Mouse (Mus musculus): ENCODE measurements around the gene Fra10ac1.

Gene Fra10ac1

DNA sequence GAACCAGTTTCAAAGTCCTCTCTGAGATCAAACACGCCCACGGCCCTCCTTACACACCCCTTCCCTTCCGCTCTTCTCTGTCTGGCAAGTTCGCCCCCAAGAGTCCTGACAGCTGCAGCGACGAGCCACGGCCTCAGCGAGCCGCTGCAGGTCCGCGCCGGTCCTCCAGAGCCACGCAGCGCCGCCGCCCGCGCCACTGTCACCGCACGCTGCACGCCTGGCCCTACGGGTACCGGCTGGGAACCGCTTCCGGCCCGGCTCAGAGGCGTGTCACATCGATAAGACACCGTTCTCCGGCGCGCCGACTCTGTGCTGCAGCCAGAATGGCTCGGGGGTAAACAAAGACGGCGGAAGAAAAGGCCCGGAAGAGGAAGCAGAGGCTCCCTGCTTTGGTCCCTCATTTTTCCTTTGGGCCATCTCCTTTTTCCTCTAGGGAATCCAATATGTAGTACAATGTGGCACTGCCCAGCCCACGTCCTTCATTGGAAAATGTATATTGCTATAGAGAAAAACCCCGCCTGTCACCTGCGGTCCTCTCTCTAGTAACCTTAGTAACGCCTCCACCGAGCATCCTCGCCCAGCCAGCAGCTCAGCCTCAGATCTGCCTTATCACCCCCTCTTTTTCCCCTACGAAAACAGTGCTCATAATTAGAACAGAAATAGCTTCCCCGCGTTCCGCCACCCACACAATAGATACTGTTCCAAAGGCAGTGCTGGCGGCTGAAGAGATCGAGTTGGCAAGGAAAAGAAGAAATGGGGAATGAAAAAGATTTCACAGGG lies at the start of gene Fra10ac1:
Gene Fra10ac1, minus strand, starts transcription at position 252 of the 780 bp plus-strand sequence.
- DNase-seq (ENCODE audit: low read depth), result peak; percentile 93

DNA sequence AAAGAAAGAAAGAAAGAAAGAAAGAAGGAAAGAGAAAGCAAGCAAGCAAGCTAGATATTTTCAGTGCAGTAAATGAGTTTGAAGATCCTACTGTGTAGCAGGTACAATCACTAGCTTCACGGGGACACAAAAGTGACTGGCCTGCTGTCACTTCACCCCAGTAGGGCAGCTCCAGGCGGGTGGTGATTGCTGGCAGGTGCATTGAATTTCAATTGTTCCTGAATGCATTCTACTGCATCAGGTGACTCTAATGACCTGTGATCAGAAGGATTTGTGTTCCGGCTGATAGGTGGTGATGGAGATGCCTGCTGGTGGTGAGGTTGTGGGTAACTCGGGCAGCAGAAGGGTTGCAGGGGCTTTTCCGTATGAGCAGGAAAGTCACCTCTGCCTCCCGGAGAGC lies 47.1 kb upstream of the Fra10ac1 start:
- no peak for DNase-seq (ENCODE audit: low read depth)

DNA sequence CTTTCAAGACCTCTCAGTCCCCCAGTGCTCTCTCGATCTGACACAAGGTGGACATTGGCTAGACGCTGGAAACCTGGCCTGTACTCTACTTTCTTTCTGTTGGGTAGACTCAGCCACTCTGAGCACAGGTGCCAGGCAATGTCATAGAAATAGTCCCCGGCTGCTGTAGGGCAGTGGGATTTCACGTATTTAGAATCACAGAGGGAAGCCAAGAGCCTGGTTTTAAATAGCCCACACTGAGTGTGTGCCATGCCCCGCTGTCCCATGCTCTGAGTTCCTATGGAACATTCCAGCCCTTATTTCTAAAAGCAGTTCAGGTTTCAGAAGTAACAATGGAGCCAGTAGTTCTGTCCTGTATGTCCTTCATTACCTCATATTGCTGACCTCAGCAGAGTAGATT lies 43.5 kb upstream of the Fra10ac1 start:
- no peak for DNase-seq (ENCODE audit: low read depth)

DNA sequence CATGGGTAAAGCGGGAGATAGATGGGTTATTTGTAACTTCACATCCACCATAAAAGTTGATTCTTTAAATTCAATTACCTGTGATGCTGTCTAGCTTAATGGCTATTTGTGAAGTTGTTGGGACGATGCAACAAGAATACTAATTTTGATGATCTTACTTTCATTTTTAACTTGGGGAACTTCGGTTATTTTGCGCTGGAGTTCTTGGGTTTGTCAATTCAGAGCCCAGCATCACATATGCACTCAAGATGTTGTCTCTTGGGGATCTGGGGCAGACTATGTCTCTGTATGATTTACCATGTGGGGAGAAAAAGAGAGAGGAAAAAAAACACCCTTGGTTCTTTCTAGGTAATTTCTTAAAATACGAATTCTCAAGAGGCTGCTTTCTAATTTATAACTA lies 41.8 kb upstream of the Fra10ac1 start:
- no peak for DNase-seq (ENCODE audit: low read depth)

DNA sequence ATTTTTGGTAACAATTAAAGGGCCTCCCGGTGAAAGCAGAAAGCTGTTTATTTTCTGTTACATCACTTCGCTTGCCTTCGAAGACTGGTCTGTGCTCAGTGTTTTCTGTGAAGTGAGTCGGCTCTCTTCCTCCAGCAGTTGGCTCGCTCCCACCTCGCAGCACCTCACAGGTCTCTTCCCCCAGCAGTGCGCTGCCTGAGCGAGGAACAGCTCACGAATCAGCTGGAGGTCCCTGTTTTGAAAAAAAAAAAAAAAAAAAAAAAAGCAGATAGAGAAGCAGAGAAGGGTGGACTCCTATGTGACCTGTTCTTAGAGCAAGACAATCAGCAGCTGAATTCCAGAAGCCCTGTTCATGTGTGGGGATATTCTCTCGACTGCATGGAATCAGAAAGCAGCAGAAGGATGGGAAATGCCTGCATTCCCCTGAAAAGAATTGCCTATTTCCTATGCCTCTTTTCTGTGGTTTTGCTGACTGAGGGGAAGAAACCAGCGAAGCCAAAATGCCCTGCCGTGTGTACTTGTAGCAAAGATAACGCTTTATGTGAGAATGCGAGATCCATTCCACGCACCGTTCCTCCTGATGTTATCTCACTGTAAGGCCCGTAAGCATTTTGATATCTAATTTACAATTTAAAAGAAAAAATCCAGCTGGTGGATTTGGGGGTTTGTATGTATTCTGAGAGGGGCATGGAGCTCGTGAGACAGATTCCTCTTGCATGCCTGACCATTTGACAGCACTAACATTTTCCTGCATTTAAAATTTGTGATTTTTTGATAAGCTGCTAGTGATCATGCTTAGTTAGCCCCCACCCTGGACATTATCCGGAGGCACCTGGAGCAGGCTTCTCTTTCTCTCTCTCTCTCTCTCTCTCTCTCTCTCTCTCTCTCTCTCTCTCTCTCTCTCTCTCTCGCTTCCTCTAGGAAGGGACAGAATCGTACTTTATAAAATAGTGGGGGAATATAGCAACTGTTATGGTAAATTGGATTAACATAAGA lies 40.8 kb upstream of the Fra10ac1 start, which contains the start of gene Lgi1:
Gene Lgi1, plus strand, starts transcription at position 32 of the 996 bp plus-strand sequence.
- no peak for DNase-seq (ENCODE audit: low read depth)

DNA sequence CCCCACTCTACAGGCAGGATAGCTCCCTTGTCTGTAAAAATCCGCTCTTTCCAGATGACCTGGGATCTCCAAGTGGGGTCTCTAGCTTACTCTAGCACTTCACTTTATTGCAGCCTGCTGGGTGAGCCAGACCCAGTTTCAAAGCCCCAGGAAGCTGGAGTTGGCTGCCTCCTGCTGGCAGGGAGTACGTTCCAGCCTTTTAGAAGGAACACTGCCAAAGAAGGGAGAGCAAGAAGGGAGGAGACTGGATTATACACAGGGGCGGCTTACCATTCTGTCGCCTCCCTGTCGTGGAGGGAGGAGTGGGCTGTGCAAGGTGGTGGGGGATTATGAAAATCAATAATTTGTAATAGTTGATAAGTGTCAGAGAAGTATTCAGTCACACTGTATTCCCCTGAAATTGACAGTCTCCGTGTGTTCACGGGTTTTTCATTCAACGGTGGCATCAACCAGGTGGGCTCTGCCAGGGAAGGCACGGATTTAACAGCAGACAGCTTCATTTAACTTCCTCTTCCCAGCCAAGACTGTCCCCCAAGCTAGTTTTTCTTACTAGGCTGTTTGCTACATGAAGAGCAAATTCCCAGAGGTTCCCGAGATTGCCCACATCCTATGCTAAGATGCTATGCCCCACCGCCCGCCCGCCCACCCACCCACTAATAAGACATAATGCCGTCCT lies 40.0 kb upstream of the Fra10ac1 start:
- DNase-seq (ENCODE audit: low read depth), result peak; percentile 48

DNA sequence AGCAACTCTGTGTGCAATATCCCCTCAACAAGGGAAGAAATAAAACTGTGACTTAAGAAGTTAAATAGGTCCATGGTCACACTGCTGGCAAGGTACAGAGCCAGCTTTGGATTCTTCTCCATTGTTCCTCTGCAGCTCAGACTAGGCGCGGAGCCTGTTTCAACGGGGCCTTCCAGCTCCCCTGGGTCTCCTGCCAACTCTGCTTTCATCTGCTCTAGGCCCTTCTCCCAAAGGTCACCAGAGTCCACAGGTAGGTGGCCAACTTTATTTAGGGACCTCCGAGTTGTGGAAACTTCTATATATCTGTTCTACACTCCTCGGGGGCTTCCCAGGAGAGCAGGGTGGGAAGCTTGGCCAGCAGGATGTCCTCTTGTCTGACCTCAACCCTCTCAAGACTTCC lies 37.4 kb upstream of the Fra10ac1 start:
- DNase-seq (ENCODE audit: low read depth), result no peak

DNA sequence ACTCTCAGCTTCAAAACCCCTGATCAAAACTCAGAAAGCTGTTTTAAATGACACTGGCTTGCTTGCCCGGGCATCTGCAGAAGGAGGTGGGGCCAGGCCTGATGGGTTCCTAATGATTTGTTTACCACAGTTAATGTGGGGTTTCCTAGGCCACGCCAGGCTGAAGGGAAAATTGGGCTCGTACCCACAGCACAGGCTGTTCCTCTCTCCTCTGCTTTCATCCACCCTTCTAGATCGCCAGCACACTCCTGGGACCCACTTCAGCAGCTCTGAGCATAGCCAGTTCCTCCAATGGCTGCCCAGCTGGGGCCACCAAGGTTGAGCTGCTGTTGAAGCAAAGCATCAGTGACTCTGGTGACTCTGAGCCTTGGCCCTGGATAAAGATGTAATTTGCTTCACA lies 36.4 kb upstream of the Fra10ac1 start:
- no peak for DNase-seq (ENCODE audit: low read depth)

DNA sequence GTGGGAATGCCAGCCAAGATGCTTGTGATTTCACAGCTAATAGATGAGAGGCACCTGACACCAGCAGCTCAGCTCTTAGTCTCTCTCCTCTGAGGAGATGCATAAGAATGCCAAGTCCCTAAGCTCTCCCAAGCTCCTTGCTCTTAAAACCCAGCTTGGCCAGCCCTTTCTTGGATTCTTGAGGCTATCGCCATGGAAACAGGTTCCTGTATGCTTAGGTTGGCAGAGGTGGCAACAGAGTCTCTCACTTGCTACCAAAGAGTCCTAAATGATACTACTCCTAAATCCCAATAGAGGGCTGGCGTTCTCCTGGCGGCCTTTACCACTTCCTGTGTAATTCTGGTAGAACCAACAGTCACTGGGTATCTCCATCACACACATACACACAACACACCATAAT lies 35.5 kb upstream of the Fra10ac1 start:
- no peak for DNase-seq (ENCODE audit: low read depth)

DNA sequence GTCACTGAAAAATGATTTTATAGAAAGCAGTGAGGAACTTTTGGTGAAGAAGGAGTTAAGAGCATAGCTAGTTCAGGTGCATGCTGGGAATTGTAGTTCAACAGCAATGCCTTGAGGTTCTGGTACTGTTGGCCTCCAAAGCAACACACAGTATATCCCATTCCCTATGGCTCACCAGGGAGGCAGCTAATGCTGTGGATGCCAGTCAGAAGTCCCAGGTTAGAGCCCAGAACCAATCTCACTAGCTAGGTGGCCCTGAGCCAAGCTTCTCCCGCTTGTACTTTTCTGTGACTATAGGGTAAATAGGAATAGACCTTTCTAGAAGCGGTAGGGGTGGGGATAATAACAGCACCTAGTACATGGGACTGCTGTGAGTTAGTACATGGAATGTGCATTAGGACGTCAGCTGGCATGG lies 34.7 kb upstream of the Fra10ac1 start:
- no peak for DNase-seq (ENCODE audit: low read depth)

DNA sequence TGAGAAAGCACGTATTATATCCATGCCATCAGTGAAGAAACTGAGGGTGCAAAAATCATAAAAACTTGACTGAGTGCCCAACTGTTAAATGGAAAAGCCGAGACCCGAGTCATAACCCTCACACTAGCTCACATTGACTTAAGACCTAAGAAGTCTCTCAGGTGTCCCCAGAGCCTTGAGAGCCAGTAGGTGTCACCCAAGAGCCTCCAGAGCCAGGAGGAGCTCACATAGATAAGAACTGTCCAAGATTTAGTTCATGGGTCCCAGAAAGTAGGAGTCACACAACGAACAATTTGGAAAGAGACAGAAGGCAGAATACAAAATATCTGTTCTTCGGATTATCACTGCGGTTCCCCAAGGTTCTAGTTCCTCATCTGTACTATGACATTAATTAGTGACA lies 29.8 kb upstream of the Fra10ac1 start:
- DNase-seq (ENCODE audit: low read depth), result peak; percentile 61

DNA sequence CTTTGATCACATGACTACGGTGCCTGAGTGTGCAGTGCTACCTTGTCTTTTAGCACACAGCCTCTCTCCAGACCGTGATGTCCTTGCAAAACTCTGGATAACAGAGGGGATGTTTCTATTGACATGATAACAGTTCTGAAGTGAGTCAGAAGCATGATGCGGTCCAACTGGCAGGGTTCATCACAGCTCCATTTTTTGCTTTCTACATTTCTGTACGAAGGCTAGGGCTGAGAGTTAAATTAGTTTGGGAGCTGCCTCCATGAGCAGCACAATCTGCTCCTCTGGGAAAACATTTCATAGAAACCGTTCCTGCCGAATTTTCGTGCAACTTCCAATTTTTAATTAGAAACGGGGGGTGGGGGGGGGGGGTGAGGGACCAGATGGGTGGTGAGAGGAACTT lies 25.7 kb upstream of the Fra10ac1 start:
- no peak for DNase-seq (ENCODE audit: low read depth)

DNA sequence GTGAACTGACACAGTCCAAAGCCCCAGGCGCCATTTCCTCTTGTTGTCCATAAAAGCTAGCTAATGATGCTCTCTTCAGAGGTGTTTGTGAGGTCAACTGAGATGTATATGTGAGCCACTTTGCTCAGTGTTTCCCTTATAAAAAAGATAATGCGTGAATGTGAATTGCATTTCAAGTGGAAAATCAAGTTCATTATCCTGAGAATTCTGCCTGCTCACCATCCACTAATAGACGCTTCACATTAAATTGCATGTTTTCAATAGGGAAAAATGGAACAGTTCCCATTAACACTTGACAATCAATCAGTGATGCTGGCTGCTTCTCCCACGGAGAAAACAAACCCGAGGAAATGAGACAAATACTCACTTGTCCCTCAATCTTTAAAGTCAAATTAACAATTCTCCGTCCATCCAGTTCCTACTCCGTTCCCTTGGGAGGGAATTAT lies 22.2 kb upstream of the Fra10ac1 start:
- no peak for DNase-seq (ENCODE audit: low read depth)

DNA sequence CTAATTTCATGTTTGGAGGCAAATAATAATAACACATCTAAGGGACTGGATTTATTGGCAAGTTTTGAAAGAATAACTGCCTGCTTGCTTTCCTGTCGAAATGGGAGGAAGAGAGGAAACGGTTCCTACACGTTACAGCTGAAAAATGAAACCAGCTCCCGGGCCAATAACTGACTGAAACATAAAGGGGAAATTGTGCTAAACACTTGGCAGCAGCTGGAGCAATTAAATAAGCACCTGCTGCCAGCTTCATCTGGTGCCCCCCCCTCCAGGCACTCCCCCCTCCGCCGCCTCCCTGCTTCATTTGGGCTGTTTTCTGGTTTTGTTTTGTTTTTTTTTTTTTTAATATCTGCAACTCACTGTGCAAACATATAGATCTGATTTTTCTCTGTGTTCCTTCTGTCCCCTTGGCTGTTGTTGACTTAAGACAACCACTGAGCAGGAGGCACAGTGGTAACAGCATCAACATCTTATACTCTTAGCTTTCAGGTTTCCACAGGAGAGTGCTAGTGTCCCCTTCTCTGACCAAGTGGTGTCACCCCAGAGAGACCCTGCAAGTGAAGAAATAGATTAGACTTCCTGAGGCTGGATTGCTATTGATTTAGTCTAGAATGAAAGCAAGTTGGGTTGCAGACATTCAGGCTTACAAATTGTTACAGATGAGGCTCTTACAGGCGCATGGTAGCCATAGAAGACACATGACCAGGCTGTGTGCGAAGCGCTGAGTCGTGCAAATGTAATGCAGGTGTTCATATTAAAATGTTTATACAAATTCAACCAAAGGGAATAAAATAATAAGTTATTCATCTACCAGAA lies 21.6 kb upstream of the Fra10ac1 start:
- no peak for DNase-seq (ENCODE audit: low read depth)

DNA sequence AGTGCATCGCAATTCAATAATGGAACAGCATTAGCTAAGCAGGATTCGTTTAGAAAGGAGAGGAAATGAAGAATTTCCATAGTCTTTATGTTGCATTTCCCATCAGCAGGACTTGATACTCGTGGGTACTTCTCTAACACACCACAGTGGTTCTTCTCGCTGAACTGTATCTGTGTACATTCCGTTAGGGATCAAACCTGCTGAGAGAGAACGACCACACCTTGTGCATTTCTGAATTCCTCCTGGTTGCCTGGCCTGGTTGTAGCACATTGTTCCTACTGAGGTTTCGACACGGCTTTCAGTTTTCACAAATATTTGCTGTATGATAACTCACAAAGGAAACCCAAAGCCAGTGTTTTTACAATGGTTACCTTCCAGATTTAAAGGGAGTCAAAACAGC lies 20.8 kb upstream of the Fra10ac1 start:
- no peak for DNase-seq (ENCODE audit: low read depth)

DNA sequence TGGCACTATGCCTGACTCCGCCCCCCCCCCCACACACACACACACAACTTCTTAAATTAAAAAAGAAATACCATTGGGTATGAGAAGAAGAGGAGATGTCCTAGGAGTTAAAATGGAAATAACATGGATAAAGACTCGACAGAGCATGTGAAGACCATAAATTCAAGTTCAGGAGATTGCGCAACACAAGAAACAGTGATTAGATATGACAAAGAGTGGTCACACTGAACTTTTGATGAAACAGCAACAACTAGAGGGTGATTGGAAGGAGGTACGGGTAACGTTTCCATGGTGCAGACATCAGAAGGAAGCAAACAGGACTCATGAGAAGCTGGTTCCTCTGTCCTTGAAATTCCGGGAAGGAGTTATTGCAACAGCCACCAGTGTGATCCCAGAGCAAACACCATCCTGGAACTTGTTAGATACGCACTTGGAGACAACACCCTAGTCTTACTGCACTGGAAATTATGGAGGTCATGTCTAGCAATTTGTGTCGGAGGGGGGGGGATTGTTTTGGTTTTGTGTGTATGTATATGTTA lies 18.4 kb upstream of the Fra10ac1 start:
- DNase-seq (ENCODE audit: low read depth), result no peak

DNA sequence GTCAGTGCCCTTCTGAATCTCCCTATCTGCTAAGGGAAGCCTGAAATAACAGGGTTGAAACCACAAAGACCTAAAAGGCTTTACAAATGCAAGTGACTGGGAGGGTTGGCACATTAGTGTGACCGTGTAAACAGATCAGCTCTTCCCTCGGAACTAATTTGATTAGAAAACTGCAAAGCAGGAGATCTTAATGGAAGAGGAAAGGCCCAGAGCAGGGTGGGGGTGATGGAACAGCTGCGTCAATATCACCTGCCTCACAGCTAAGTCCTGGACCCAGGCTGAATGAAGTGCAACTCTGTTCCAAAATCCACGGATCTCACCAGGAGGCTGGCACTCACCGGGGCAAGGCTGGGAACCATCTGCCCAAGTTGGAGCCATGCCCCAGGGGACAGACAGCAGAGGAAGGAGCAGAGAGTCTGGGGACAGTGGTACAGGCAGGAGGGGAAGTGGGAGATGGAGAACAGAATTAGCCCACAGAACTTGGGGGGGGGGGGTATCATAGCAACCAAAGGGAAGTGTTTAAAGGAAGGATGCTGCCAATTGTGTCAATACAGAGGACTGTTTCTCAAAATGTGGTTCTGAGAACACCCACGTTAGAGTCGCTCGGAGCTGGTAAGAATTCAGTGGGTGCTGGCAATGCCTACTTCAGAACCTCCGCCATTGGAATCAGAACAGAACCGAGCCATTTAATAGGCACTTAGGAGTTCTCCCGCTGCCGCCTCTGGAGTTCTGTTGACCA lies 14.4 kb upstream of the Fra10ac1 start:
- DNase-seq (ENCODE audit: low read depth), result no peak

DNA sequence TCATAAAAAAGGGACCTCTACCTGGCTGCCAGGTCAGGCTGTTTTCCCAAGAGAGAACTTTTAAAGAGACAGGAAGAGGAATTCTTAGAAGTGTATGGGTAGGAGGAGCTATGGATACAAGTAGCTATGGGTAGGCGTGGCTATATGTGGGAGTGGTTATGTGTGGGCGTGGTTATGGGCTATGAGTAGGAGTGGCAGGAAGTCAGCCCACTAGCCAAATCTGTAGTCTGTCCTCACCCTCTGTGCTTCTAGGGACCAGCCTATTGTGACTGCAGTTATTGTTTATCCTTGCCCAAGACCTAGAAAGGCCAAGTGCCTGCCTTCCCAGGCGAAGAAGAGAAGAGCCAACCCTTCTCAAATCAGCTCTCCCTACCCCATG lies 13.9 kb upstream of the Fra10ac1 start:
- DNase-seq (ENCODE audit: low read depth), result peak; percentile 44

DNA sequence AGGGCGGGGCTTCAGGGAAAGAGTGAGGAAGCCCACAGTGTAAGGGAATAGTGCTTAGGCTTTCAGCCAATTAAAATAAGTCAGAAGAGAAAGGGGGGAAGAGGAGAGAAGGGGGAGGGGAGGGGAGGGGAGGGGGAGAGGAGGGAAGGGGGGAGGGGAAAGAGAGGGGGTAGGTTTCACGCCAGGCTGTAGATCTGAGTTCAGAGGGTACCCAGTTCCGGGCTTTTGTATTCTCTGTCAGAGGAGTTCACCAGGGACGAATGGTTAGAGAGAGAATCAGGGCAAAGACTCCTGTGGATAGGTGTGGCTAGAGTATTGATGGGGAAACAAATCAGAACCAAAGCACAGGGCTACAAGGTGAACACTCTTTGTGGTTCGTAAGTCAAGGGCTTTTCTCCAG lies 12.6 kb upstream of the Fra10ac1 start:
- no peak for DNase-seq (ENCODE audit: low read depth)

DNA sequence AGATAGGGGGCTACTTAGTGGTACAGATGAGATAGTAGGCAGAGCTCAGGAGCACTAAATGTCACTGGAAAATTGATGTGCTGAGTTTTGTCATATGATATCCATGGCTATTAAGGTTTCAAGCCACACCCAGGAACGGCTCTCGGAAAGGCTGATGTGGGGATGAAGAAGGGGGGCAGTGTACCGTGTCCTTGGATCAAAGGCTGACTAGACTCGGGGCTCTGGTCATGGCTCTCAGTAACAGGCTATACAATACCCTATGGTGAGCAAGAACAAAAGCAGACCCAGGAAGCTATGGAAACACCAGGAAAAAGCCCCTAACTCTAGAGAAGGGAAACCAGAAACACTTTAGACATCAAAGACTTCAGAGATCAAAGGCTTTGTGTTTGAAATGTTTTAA lies 8.6 kb upstream of the Fra10ac1 start:
- no peak for DNase-seq (ENCODE audit: low read depth)

DNA sequence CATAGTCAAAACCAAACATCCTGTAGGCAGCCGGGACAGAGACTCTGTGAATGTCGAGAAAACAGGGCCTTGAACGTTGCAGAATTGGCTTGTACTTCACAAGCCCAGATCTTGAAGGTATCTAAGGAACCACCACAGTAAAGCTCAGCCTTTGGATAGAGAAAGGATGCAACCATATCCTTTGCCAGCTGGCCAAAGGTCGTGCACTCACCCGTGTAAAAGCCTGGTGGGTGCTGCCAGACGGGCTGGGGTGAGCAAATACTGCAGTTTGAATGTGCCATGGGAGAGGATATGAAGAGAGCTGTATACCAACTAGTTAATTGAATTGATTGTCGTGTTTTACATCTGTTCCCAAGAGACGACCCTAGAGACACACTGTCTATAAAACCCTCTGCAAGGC lies 8.1 kb upstream of the Fra10ac1 start:
- DNase-seq (ENCODE audit: low read depth), result no peak

All from NIH3T3 (cell line).